In the genomic region with DNA sequence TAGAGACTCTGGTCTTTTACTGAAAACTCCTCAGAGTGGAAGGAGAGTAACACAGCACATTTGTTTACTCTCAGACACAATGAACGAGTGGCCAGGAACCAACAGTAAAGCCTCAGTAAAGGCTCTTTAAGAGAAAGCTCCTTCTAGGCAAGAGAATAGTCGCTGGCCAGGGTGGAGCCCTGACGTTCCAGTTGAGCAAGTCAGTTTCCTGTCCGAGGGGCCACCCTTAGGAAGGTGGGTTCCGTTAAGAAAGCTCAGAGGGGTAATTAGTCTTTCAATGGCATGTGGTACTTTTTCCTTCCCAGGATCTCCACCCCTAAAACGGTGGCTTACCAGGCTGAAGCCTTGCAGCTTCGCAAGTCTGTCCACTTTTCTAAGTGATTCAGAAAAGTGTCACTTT, we compare ENCODE assay signal across 8 mouse cellular contexts. TPM values are rescaled to one million over a fixed set of nuclear protein-coding genes. Genes with fewer than 3 reads are reported as not detected.
DNase-seq lines count a peak whose midpoint lies in the region; ATAC-seq lines count a peak whose summit lies in the region.

No protein-coding gene starts in this region.

- peaks cover 14% of the 10 kb centered on the region for H3K4me1 ChIP-seq in embryonic facial prominence, embryonic 14.5 days (ENCODE audit: control insufficient read depth, insufficient read depth, low read length)
- H3K4me1 ChIP-seq in embryonic facial prominence, embryonic 10.5 days = peaks cover 12% of the 10 kb centered on the region
- H3K4me1 ChIP-seq in intestine, embryonic 15.5 days (replicated peaks) = peaks cover 13% of the 10 kb centered on the region
- H3K4me1 ChIP-seq in limb, embryonic 15.5 days = peaks cover 13% of the 10 kb centered on the region

- H3K27me3 ChIP-seq in embryonic facial prominence, embryonic 14.5 days (replicated peaks; ENCODE audit: control insufficient read depth, insufficient read depth, low read length) = no peaks in the 10 kb centered on the region
- no peaks in the 10 kb centered on the region for H3K27me3 ChIP-seq in embryonic facial prominence, embryonic 10.5 days (replicated peaks; ENCODE audit: low read depth, poor library complexity, severe bottlenecking)
- H3K27me3 ChIP-seq in intestine, embryonic 15.5 days (replicated peaks) = no peaks in the 10 kb centered on the region
- H3K27me3 ChIP-seq in limb, embryonic 15.5 days = no peaks in the 10 kb centered on the region

- no peaks in the 10 kb centered on the region for H3K9me3 ChIP-seq in embryonic facial prominence, embryonic 14.5 days (ENCODE audit: control insufficient read depth, low read length)
- H3K9me3 ChIP-seq in embryonic facial prominence, embryonic 10.5 days = no peaks in the 10 kb centered on the region
- H3K9me3 ChIP-seq in intestine, embryonic 15.5 days = no peaks in the 10 kb centered on the region
- no peaks in the 10 kb centered on the region for H3K9me3 ChIP-seq in limb, embryonic 15.5 days

- ATAC-seq in embryonic facial prominence, embryonic 14.5 days (ENCODE audit: low read depth) = no peak
- ATAC-seq in intestine, embryonic 15.5 days = no peak
- no peak for ATAC-seq in limb, embryonic 15.5 days (ENCODE audit: insufficient number of reproducible peaks, low FRiP score, low TSS enrichment, low read depth)

- H3K9ac ChIP-seq in embryonic facial prominence, embryonic 14.5 days (ENCODE audit: low read depth, low read length) = no peak overlapping the region
- H3K9ac ChIP-seq in intestine, embryonic 15.5 days = no peak overlapping the region
- H3K9ac ChIP-seq in limb, embryonic 15.5 days = no peak overlapping the region

- H3K4me3 ChIP-seq in embryonic facial prominence, embryonic 14.5 days (ENCODE audit: low read depth, low read length) = no peak overlapping the region
- no peak overlapping the region for H3K4me3 ChIP-seq in embryonic facial prominence, embryonic 10.5 days
- no peak overlapping the region for H3K4me3 ChIP-seq in intestine, embryonic 15.5 days (replicated peaks)
- no peak overlapping the region for H3K4me3 ChIP-seq in limb, embryonic 15.5 days

- peak overlapping the region; percentile 21; the same call in 1 of the 2 replicates for H3K27ac ChIP-seq in embryonic facial prominence, embryonic 14.5 days (replicated peaks; ENCODE audit: low read depth, low read length)
- no peak overlapping the region for H3K27ac ChIP-seq in embryonic facial prominence, embryonic 10.5 days (replicated peaks)
- 0 out of 2 replicates have a peak overlapping the region, but pooled peaks have one; percentile 22 for H3K27ac ChIP-seq in intestine, embryonic 15.5 days
- peak overlapping the region; percentile 13; the same call in 1 of the 2 replicates for H3K27ac ChIP-seq in limb, embryonic 15.5 days

- DNase-seq in embryonic facial prominence, embryonic 14.5 days (ENCODE audit: low spot score) = no peak
- DNase-seq in embryonic facial prominence, embryonic 10.5 days (ENCODE audit: low spot score) = no peak
- peak; percentile 14 for DNase-seq in lung, postnatal 25 days (ENCODE audit: low spot score)
- no peak for DNase-seq in left cerebral cortex, postnatal 14 days (ENCODE audit: low spot score in 2 of 2)
- DNase-seq in c-Kit-positive CD71-positive TER-119-positive erythroid progenitor cells, embryonic 14.5 days (ENCODE audit: low spot score) = no peak
- no peak for DNase-seq in right cerebral cortex, postnatal 36 days (ENCODE audit: low spot score in 2 of 2)

- H3K4me2 ChIP-seq in embryonic facial prominence, embryonic 14.5 days (ENCODE audit: low read depth, low read length) = 0 out of 2 replicates have a peak overlapping the region, but pooled peaks have one; percentile 10
- H3K4me2 ChIP-seq in intestine, embryonic 15.5 days (replicated peaks) = peak overlapping the region; percentile 28
- no peak overlapping the region for H3K4me2 ChIP-seq in limb, embryonic 15.5 days

- intact Hi-C loops in left cerebral cortex, postnatal 14 days (cut with DNase I) = no loop called here

- 34% methylated on average over 7 of the region's 7 CpGs for WGBS in embryonic facial prominence, embryonic 14.5 days
- WGBS in embryonic facial prominence, embryonic 10.5 days = 50% methylated on average over 7 of the region's 7 CpGs
- 28% methylated on average over 7 of the region's 7 CpGs for whole genome bisulfite sequencing in intestine, embryonic 15.5 days
- WGBS in limb, embryonic 15.5 days = 23% methylated on average over 7 of the region's 7 CpGs

- no peaks in the 10 kb centered on the region for H3K36me3 ChIP-seq in embryonic facial prominence, embryonic 14.5 days (ENCODE audit: control insufficient read depth, insufficient read depth, low read length)
- H3K36me3 ChIP-seq in embryonic facial prominence, embryonic 10.5 days (replicated peaks) = no peaks in the 10 kb centered on the region
- no peaks in the 10 kb centered on the region for H3K36me3 ChIP-seq in intestine, embryonic 15.5 days
- no peaks in the 10 kb centered on the region for H3K36me3 ChIP-seq in limb, embryonic 15.5 days

RNA-seq across cellular contexts. Expression of gene Pccb, which starts 2.7 kb away (rescaled TPM):
- polyA plus RNA-seq in embryonic facial prominence, embryonic 14.5 days (2014; fragmentation: Nextera tagmentation; extraction: Ambion mirVana) = 25.0 and 28.5 TPM in 2 replicates
- 13.2 and 14.4 TPM in 2 replicates for polyA plus RNA-seq in embryonic facial prominence, embryonic 10.5 days (2016; fragmentation: Nextera tagmentation; extraction: Ambion mirVana)
- 25.1 and 25.5 TPM in 2 replicates for polyA plus RNA-seq in intestine, embryonic 15.5 days (2015; fragmentation: Nextera tagmentation; extraction: Ambion mirVana)
- polyA plus RNA-seq in limb, embryonic 15.5 days (2015; fragmentation: Nextera tagmentation; extraction: Ambion mirVana) = 25.7 and 27.0 TPM in 2 replicates
- total RNA-seq in left cerebral cortex, postnatal 14 days (2021) = 10 to 100 TPM; 46.1 to 50.8 TPM

RNA-seq across cellular contexts. Expression of gene Msl2, which starts 36.5 kb away (rescaled TPM):
- polyA plus RNA-seq in embryonic facial prominence, embryonic 14.5 days (2014; fragmentation: Nextera tagmentation; extraction: Ambion mirVana) = 6.2 and 6.8 TPM in 2 replicates
- polyA plus RNA-seq in embryonic facial prominence, embryonic 10.5 days (2016; fragmentation: Nextera tagmentation; extraction: Ambion mirVana) = 5.0 and 5.2 TPM in 2 replicates
- 4.7 and 5.1 TPM in 2 replicates for polyA plus RNA-seq in intestine, embryonic 15.5 days (2015; fragmentation: Nextera tagmentation; extraction: Ambion mirVana)
- 3.7 and 5.4 TPM in 2 replicates for polyA plus RNA-seq in limb, embryonic 15.5 days (2015; fragmentation: Nextera tagmentation; extraction: Ambion mirVana)
- 10 to 100 TPM; 54.8 to 59.7 TPM for total RNA-seq in left cerebral cortex, postnatal 14 days (2021)
